Mouse (Mus musculus) layer of hippocampus, postnatal 25 days (tissue): ENCODE data around the gene Aff1. TPM values are rescaled to one million over a fixed set of nuclear protein-coding genes. Genes with fewer than 3 reads are reported as not detected.

Experiments
- DNase-seq, 2 experiments: peaks; one replicate each; pipeline ENCODE4 v3.0.0; 2022; ENCODE audit warnings: mixed read lengths in 2 of 2, low spot score in 1 of 2; ENCODE audit errors: extremely low spot score in 1 of 2
- total RNA-seq, 2 experiments: library from RNA; stranded (reverse); gene quantifications; 2 replicates each; pipeline ENCODE4 v1.2.3; 2021

The Aff1 gene
- total RNA-seq, 2 experiments from 2014 or later: 14.1 to 14.2 TPM

GRCm38 (mm10) chr5:103724823-103725222 lies 32.6 kb downstream of the Aff1 start:
- DNase-seq: no peak

DNA sequence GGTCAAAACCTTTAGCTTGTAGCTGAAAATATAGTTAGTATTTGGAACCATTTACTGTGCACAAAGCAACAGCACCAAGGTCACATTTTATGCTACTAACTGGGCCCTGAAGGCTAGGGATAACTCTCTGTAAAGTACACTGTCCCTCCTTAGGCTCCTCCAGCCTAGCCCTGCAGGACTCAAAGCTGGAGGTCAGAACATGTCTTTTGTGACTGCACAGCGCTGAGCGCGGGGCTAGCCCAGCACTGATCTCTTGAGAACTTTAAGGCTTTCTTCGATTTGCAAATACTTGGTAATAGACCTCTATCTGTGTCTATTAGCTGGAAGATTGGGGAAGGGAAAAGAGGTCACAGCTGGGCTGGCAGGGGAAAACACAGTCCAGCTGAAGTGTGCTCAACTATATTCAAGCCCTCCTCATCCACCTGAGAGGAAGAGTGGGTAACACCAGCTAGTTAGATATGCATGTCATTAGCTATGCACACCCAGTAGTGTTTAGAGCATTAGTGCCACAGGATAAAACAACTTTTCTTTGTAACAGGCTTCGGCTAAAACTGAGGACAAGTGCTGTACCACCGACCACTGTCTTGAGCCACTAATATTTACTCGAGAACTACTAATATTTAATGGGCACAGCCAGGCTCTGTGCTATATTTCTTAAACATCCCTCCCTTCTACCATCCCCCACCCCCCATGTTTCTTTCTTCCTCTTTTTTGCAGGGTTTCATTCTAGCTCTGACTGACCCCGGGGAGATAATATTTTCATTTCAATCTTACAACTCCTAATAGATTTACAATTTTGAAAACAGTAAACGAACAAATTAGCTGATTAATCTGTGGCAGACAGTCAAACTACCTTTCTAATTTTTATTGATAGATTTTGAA lies 33.3 kb downstream of the Aff1 start:
- DNase-seq: no peak

GRCm38 (mm10) chr5:103726281-103726938 lies 34.2 kb downstream of the Aff1 start:
- no peak for DNase-seq

- no peak for DNase-seq
Measured at GRCm38 (mm10) chr5:103727777-103728395, 35.7 kb downstream of the Aff1 start.

DNA sequence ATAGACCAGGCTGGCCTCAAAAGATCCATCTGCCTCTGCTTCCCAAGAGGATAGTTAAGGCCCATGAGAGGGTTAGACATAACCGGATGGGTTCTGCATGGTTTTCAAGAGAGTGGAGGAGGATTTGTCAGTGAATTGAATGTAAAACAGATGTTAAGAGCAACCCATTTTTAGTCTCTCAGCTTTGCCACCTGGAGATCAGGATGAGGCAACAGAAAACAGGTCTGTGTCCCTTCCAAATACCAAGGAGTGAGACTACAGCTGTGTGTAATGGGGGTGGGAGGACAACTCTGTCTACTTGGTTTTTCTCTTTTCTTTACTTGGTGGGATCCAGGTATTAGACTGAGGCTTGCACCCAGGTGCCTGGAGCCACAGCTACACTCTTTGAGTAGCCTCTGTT lies 37.1 kb downstream of the Aff1 start:
- no peak for DNase-seq

- no peak for DNase-seq
Measured at GRCm38 (mm10) chr5:103730142-103730541, 38.0 kb downstream of the Aff1 start.

GRCm38 (mm10) chr5:103730727-103731126 lies 38.6 kb downstream of the Aff1 start:
- DNase-seq: no peak

DNA sequence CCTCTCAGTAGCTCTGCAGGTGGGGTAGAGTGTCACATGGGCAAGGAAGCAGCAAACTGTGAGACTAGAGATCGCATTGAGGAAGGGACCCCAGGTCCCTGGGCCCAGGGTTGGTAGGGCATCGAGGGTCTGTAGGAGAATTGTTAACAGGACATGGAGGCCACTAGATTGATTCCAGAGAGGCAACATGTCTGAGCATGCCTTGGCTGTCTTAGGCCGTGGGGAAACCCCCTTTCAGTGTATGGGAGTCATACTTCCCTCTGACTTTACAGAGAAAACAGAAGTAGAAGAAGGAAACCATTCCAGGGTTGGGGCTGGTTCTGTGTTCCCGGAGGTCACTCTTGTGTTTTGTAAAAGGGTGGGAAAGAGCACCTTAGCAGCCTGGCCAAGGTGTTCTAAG lies 40.4 kb downstream of the Aff1 start:
- no peak for DNase-seq

DNA sequence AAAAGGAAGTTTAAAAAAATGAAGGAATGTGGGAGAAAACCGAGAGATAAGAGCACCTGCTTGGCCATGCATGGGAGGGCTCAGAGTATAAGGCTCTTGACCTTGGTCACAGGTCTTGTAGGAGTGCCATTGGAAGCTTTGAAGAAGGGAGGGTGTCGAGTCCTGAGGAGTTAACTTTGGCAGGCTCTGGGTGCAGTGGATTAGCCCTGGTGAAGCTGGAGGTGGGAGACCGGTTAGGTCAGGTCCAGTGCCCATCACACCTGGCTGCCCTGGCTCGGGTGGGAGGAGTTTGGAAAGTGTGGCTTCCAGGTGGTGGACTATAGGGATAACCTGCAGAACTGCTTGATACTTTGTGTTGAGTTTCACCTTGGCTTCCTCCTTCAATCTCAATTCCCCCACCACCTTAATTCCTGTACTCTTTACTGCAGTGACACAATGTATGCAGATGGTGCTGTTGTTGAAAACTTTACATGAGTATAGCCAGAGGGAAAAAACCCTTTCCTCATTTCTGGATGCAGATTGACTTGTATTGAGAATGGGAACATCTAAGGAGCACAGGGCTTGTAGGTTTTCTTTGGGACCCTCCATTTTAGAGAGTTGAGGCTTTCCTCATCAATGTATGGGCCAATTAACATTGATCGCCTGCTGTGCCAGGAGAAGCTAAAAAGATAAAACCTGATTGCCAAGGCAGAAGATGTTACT lies 43.4 kb downstream of the Aff1 start:
- no peak for DNase-seq

- DNase-seq: no peak
Measured at GRCm38 (mm10) chr5:103736553-103737207, 44.5 kb downstream of the Aff1 start.

- DNase-seq: no peak
Measured at GRCm38 (mm10) chr5:103737208-103738066, 45.3 kb downstream of the Aff1 start.

DNA sequence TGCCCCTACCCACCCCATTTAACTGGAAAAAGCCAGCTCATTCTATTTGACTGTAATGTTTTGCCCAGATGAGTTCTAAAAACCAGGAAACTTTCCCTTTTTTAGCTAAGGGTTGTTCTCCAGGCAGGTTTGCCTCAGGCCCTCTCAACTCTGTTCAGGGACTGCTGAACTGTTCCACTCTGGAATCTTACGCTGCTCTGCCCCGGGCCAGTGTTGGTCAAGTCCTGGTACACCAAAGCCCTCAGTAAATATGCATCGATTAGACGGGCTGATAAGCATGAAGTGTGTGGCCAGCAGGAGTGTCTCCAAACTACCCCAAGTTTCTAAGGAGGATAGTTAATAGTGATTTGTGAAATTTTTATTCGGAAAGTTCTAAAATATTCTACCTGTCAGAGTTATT lies 46.3 kb downstream of the Aff1 start:
- no peak for DNase-seq

- no peak for DNase-seq
Measured at GRCm38 (mm10) chr5:103739163-103739562, 47.0 kb downstream of the Aff1 start.

- DNase-seq: no peak
Measured at GRCm38 (mm10) chr5:103740093-103740902, 48.1 kb downstream of the Aff1 start.

DNA sequence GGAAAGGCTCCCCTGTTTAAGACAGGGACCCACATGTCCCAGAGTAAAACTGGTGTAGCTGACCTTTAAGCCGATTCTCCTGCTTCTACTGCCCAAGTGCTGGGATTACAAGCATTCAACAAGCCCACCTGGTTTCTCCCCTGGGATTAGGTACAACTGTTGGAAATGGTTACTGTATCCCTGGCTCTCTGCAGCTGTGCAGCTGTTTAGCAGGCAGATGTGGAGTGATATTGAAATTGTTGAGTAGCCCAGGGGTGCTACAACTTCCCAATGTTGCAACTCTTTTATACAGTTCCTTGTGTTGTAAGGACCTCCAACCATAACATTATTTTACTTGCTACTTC lies 48.7 kb downstream of the Aff1 start:
- DNase-seq: no peak

- no peak for DNase-seq
Measured at GRCm38 (mm10) chr5:103741443-103741842, 49.3 kb downstream of the Aff1 start.

GRCm38 (mm10) chr5:103741992-103742391 lies 49.8 kb downstream of the Aff1 start:
- DNase-seq: no peak

DNA sequence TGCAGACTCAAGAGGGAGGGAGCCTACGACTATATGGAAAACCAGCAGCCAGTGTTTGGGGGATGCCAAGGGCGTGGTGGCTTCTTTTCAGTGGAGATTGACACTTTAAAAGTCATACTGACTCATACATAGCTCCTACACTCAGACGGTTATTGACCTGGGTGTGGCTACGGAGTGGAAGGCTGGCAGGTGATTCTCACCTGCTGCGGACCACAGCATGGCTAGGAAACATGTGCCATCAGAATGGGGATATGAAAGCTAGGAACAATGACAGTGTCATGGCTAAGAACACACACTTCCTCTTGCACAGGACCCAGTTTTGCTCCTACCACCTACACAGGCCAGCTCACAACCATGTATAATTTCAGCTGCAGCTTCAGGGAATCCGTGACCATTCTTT lies 52.4 kb downstream of the Aff1 start:
- no peak for DNase-seq

- no peak for DNase-seq
Measured at GRCm38 (mm10) chr5:103745635-103746034, 53.5 kb downstream of the Aff1 start.
